Mouse (Mus musculus) liver, postnatal 0 days (tissue): ENCODE data around the gene Slco4a1. TPM values are rescaled to one million over a fixed set of nuclear protein-coding genes. Genes with fewer than 3 reads are reported as not detected.

ENCODE experiments used
- ATAC-seq: fragments of 200-750 bp; cut with Nextera tagmentation; 2 replicates; pipeline ENCODE4 v1.8.0; 2017; ENCODE audit warnings: mild to moderate bottlenecking, moderate library complexity
- DNase-seq: peaks from one replicate; pipeline ENCODE4 v3.0.0-alpha.2; 2016
- H3K27ac ChIP-seq: fragments of 300-500 bp; sonication (generic); 2 replicates; pipeline ENCODE4 v1.5.1; 2014; ENCODE audit warnings: antibody characterized with exemption, moderate library complexity, mild to moderate bottlenecking, low read depth
- H3K27me3 ChIP-seq: fragments of 300-500 bp; sonication (generic); 2 replicates; pipeline ENCODE4 v1.6.1; 2014; ENCODE audit warnings: low read length, control low read depth, mixed read lengths; ENCODE audit not compliant: insufficient read depth
- H3K36me3 ChIP-seq: fragments of 300-500 bp; sonication (generic); replicated peaks from 2 replicates; pipeline ENCODE4 v1.6.1; 2014; ENCODE audit warnings: mild to moderate bottlenecking, control low read depth, low read length, moderate library complexity, mixed read lengths; ENCODE audit not compliant: insufficient read depth
- H3K4me1 ChIP-seq: fragments of 300-500 bp; sonication (generic); 2 replicates; pipeline ENCODE4 v1.6.1; 2014; ENCODE audit warnings: antibody characterized with exemption, mild to moderate bottlenecking, control low read depth; ENCODE audit not compliant: insufficient read depth
- H3K4me2 ChIP-seq: fragments of 300-500 bp; sonication (generic); 2 replicates; pipeline ENCODE4 v1.6.1; 2014; ENCODE audit warnings: low read depth, mild to moderate bottlenecking, low read length, moderate library complexity, mixed read lengths
- H3K4me3 ChIP-seq: fragments of 300-500 bp; sonication (generic); 2 replicates; pipeline ENCODE4 v1.5.1; 2014; ENCODE audit warnings: low read depth, low read length
- H3K9ac ChIP-seq: fragments of 300-500 bp; sonication (generic); replicated peaks from 2 replicates; pipeline ENCODE4 v1.6.1; 2014; ENCODE audit warnings: mild to moderate bottlenecking, moderate library complexity
- H3K9me3 ChIP-seq: fragments of 300-500 bp; sonication (generic); 2 replicates; pipeline ENCODE4 v1.6.1; 2016; ENCODE audit warnings: mild to moderate bottlenecking, control low read depth, low read length, mixed read lengths
- CTCF ChIP-seq: sonication (generic); IDR thresholded peaks from 2 replicates; pipeline ENCODE4 v1.5.1; 2016; ENCODE audit warnings: antibody characterized with exemption, low read depth
- EP300 ChIP-seq: IDR thresholded peaks from 2 replicates; pipeline ENCODE4 v1.6.1; 2016; ENCODE audit warnings: antibody characterized with exemption, low read depth, mild to moderate bottlenecking
- WGBS: fragments of 180-500 bp; shearing (Covaris S2); extraction: QIAGEN DNeasy Blood & Tissue Kit; methylation state at CpG from one replicate; pipeline ENCODE4 v1.1.7; 2014; ENCODE audit not compliant: insufficient replicate concordance; 5-methylcytosine and 5-hydroxymethylcytosine counted together
- polyA plus RNA-seq: library from polyadenylated mRNA; unstranded; fragments of >200 nt; fragmentation: Nextera tagmentation; extraction: Ambion mirVana; gene quantifications from 2 replicates; pipeline ENCODE4 v1.2.1, GENCODE M21; 2015

Slco4a1 gene
- polyA plus RNA-seq: 0.86 and 0.91 TPM in 2 replicates

DNA sequence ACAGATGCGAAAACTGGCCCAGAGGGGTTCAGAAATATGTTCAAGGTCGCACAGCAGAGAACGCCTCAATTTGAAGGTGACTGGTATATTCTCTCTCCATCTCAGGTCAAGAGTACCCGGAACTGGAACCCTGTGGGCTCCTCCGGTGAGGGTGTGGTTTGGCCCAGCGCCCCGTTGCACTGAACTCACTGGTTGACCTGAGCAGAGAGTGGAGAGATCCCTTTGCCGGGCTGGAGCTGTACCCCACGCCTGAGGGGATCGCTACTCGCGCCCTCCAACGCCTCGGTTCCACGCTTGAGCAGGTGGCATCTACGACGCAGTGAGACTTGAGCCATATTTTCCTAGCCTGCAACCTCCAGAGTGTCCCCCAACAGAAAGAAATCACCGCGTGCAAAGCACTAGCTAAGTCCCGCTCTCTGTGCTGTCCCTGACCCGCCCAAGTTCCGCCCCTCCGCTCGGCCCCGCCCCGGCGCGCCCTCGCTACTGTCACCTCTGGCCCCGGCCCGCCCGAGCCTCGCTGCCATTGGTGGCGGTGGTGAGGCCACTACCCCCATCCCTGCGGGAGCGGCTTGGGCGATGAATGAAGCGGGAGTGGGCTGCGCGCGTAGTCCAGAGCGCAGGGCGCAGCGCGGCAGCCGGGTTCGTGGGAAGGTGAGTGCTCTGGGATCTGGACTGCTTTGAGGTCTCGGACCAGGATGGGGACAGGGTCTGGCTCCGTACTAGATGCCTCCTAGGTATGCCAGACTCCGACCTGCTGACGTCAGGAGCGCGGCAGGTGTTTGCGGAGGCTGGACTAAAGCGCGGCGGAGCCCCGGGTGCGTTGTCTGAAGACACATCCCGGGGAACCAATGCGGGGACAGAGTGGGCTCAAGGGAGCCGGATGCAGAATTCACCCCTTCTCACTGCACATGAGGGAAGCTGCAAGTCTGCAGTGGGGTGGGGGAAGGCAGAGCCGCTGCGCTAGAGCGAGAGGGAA is at the start of gene Slco4a1:
Gene Slco4a1, plus strand, starts transcription at position 523 of the 976 bp plus-strand sequence.
- WGBS: 2% methylated on average over 65 of the region's 65 CpGs
- DNase-seq: peak; percentile 91
- Histone ChIP-seq H3K27me3 (peaks cover 33% of the 10 kb centered on the region), H3K36me3 (no peaks in the 10 kb centered on the region), H3K4me2 (peak within 1 kb of the TSS; percentile 83), H3K4me3 (peak within 1 kb of the TSS; percentile 58), H3K4me1 (peaks cover 14% of the 10 kb centered on the region), H3K27ac (peak within 1 kb of the TSS; percentile 13; the same call in 1 of the 2 replicates), H3K9me3 (no peaks in the 10 kb centered on the region), H3K9ac (peak within 1 kb of the TSS; percentile 21; the same call in 1 of the 2 replicates)
- ATAC-seq: peak; percentile 98
- TF ChIP-seq EP300 (no peak), CTCF (peak; percentile 15; the same call in 1 of the 2 replicates)

DNA sequence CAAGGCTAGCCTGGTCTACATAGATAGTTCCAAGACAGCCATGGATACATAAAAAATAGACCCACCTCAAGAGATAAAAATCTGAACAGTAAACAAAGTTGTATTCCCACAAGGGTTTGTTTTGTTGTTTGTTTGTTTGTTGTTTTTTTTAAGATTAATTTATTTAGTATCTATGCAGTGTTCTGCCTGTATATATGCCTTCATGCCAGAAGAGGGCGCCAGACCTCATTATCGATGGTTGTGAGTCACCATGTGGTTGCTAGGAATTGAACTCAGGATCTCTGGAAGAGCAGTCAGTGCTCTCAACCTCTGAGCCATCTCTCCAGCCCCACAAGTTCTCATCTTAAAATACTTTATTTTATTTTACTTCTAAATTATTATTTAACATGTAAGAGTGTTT is 47.6 kb upstream of the Slco4a1 start:
- no peaks in the 10 kb centered on the region for H3K36me3 ChIP-seq
- DNase-seq (no peak), ATAC-seq (no peak)
- H3K4me1 ChIP-seq: no peaks in the 10 kb centered on the region
- no peak overlapping the region for H3K27ac ChIP-seq
- no peak overlapping the region for H3K9ac ChIP-seq
- 20% methylated on average over 2 of the region's 2 CpGs for WGBS
- H3K4me3 ChIP-seq: no peak overlapping the region
- H3K27me3 ChIP-seq: no peaks in the 10 kb centered on the region
- TF ChIP-seq CTCF (peak; percentile 34; the same call in 1 of the 2 replicates), EP300 (no peak)
- no peaks in the 10 kb centered on the region for H3K9me3 ChIP-seq
- H3K4me2 ChIP-seq: no peak overlapping the region

DNA sequence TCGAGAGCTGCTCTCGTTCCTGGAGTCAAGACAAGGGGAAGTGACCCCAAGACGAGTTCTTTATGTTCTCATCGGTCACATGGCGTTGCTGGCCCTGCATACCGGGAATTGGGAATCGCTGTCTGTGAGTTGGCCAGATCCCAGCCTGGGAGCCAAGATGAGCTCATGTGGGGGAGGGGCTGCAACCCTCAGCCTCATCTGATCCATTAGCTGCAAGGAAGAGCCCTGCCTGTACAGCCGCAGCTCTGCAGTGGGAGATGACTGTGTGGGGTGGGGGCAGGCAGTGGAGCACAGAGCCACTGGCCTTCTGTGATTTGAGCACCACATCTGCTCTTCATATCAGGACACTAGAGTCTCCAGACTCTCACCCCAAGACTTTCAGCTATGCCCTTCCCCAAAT is 45.6 kb upstream of the Slco4a1 start:
- 63% methylated on average over 8 of the region's 8 CpGs for WGBS
- H3K4me3 ChIP-seq: no peak overlapping the region
- DNase-seq: no peak

DNA sequence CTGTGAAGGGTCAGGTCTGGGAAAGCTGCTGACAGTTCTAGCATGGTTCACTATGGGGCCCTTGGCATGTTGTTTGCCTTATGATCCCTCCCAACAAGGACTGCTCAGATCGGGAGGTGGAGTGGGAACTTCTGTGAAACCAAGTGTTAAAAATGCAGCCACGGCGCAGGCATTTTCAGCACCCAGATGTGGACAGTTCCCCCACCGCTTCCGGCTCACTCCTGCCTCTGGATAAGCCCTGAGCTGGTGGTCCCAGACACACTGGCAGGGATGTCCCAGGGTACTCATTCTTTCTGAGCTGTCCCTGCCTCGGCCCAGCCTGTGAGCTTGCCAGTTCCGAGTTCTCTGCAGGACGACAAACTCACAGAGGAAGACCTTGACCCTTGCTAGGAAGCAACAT is 45.0 kb upstream of the Slco4a1 start:
- ATAC-seq (no peak), DNase-seq (peak; percentile 22)
- Histone ChIP-seq H3K4me1 (no peaks in the 10 kb centered on the region), H3K9ac (no peak overlapping the region), H3K27ac (no peak overlapping the region), H3K27me3 (no peaks in the 10 kb centered on the region), H3K9me3 (no peaks in the 10 kb centered on the region), H3K4me2 (no peak overlapping the region), H3K4me3 (no peak overlapping the region), H3K36me3 (no peaks in the 10 kb centered on the region)
- TF ChIP-seq CTCF (no peak), EP300 (no peak)
- WGBS: 9% methylated on average over 8 of the region's 8 CpGs

More for the DNA sequence above, 45.6 kb upstream of the Slco4a1 start:
- no peak overlapping the region for H3K27ac ChIP-seq
- no peak for TF ChIP-seq EP300
- no peak for TF ChIP-seq CTCF
- H3K4me1 ChIP-seq: no peaks in the 10 kb centered on the region
- no peak overlapping the region for H3K4me2 ChIP-seq
- ATAC-seq: no peak
- no peaks in the 10 kb centered on the region for H3K27me3 ChIP-seq
- H3K36me3 ChIP-seq: no peaks in the 10 kb centered on the region
- no peak overlapping the region for H3K9ac ChIP-seq
- H3K9me3 ChIP-seq: no peaks in the 10 kb centered on the region

DNA sequence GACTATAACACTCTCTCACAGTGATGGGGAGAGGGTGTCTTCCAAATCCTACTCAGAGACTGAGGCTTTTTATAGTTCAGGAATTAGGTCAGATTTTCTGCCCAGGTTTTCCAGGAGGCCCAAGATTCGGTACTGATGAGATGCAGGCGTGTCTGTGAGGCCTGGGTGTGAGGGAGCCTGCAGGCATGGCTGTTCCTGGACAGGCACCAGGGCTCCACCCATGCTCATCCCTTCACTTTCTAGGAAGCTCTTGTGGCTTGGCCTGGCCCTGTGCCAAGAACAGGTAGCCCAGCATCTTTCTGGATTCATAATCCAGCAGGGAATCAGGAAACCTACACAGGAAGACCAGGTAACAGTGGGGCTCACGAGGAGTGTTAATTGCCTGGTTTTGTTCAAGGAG is 40.4 kb upstream of the Slco4a1 start:
- no peak overlapping the region for H3K27ac ChIP-seq
- no peaks in the 10 kb centered on the region for H3K27me3 ChIP-seq
- TF ChIP-seq CTCF (no peak), EP300 (no peak)
- no peak overlapping the region for H3K4me2 ChIP-seq
- no peak for ATAC-seq
- no peaks in the 10 kb centered on the region for H3K4me1 ChIP-seq
- H3K9ac ChIP-seq: no peak overlapping the region
- H3K4me3 ChIP-seq: no peak overlapping the region
- WGBS: 53% methylated on average over 3 of the region's 3 CpGs
- DNase-seq: no peak
- no peaks in the 10 kb centered on the region for H3K36me3 ChIP-seq
- no peaks in the 10 kb centered on the region for H3K9me3 ChIP-seq

DNA sequence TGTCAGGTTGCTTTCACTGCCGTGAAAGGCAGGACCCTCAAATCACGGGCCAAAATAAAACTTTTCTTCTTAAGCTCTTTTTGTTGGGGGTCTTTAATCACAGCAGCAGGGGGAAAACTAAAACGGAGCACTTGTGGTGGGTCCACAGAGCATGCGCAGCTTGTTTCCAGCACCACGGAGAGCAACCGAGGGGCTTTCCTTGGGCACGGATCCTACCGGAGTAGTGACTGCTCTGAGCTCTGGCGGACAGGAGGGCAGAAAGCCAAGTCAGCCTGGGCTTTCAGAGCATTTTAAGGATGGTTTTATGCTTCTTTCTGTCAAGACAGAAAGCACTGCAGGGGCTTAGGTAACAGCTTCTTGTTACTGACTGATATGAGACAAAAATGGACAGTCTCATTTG is 38.3 kb upstream of the Slco4a1 start:
- WGBS: 19% methylated on average over 9 of the region's 9 CpGs
- Histone ChIP-seq H3K4me3 (no peak overlapping the region), H3K9me3 (no peaks in the 10 kb centered on the region), H3K36me3 (no peaks in the 10 kb centered on the region), H3K27ac (no peak overlapping the region), H3K27me3 (no peaks in the 10 kb centered on the region), H3K9ac (no peak overlapping the region), H3K4me1 (no peaks in the 10 kb centered on the region), H3K4me2 (no peak overlapping the region)
- TF ChIP-seq EP300 (no peak), CTCF (no peak)
- ATAC-seq (no peak), DNase-seq (no peak)
